Mouse (Mus musculus) hindbrain, embryonic 11.5 days (tissue): ENCODE data around the gene Anxa9. TPM values are rescaled to one million over a fixed set of nuclear protein-coding genes. Genes with fewer than 3 reads are reported as not detected.

Experiments
- ATAC-seq: fragments of 200-750 bp; cut with Nextera tagmentation; 2 replicates; pipeline ENCODE4 v1.8.0; 2017; ENCODE audit warnings: mild to moderate bottlenecking, moderate TSS enrichment, moderate library complexity; ENCODE audit not compliant: low FRiP score
- DNase-seq: peaks from one replicate; pipeline ENCODE4 v3.0.0-alpha.2; 2015; ENCODE audit warnings: low spot score
- H3K27ac ChIP-seq: fragments of 300-500 bp; sonication (generic); 2 replicates; pipeline ENCODE4 v1.5.1; 2014; ENCODE audit warnings: mild to moderate bottlenecking, low read depth, low read length
- H3K27me3 ChIP-seq: fragments of 300-500 bp; sonication (generic); 2 replicates; pipeline ENCODE4 v1.6.1; 2014; ENCODE audit warnings: mild to moderate bottlenecking, low read length, moderate library complexity, mixed read lengths; ENCODE audit not compliant: control insufficient read depth, insufficient read depth
- H3K36me3 ChIP-seq: fragments of 300-500 bp; sonication (generic); 2 replicates; pipeline ENCODE4 v1.6.1; 2014; ENCODE audit warnings: mild to moderate bottlenecking, low read length, moderate library complexity, mixed read lengths; ENCODE audit not compliant: control insufficient read depth, insufficient read depth
- H3K4me1 ChIP-seq: fragments of 300-500 bp; sonication (generic); replicated peaks from 2 replicates; pipeline ENCODE4 v1.6.1; 2014; ENCODE audit warnings: low read length, mixed read lengths; ENCODE audit not compliant: control insufficient read depth, insufficient read depth
- H3K4me2 ChIP-seq: fragments of 300-500 bp; sonication (generic); replicated peaks from 2 replicates; pipeline ENCODE4 v1.6.1; 2014; ENCODE audit warnings: mild to moderate bottlenecking, low read depth, low read length
- H3K4me3 ChIP-seq: fragments of 300-500 bp; sonication (generic); 2 replicates; pipeline ENCODE4 v1.5.1; 2014; ENCODE audit warnings: low read depth, low read length
- H3K9ac ChIP-seq: fragments of 300-500 bp; sonication (generic); 2 replicates; pipeline ENCODE4 v1.6.1; 2014; ENCODE audit warnings: low read depth, low read length
- H3K9me3 ChIP-seq: fragments of 300-500 bp; sonication (generic); 2 replicates; pipeline ENCODE4 v1.6.1; 2016; ENCODE audit warnings: low read length; ENCODE audit not compliant: control insufficient read depth
- WGBS: fragments of 180-500 bp; shearing (Covaris S2); extraction: QIAGEN DNeasy Blood & Tissue Kit; methylation state at CpG from one replicate; pipeline ENCODE4 v1.1.7; 2014; 5-methylcytosine and 5-hydroxymethylcytosine counted together
- polyA plus RNA-seq: library from polyadenylated mRNA; unstranded; fragments of >200 nt; fragmentation: Nextera tagmentation; extraction: Ambion mirVana; gene quantifications from 2 replicates; pipeline ENCODE4 v1.2.1, GENCODE M21; 2014

Gene Anxa9
- polyA plus RNA-seq, 1 experiment from 2014 or later: 1.6 TPM

DNA sequence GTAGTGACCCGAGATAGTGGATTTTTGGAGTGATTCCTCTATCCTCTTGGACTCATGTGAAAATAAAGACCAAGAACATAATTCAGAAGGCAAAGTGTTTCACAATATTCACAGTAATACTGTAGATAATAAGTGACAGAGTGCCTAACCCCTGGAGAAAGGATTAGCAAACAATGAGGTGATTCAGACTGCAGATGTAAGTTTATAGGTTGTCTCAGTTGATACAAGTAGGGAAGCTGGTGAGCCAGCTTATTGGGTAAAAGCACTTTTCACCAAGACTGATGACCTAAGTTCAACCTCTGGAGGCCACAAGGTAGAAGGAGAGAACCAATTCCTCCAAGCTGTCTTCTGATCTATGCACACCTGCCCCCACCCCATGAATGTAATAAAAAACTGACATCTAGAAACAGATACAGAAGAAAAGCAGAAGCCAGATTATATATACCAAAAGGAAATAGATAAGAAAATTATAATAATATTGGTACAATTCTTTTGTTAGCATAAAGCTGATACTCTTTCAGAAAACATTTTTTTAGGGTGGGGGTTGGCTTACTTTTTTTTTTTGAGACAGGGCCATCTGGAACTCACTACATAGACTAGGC is 21.9 kb upstream of the Anxa9 start:
- 94% methylated on average over 1 of the region's 1 CpGs for WGBS
- peaks cover 23% of the 10 kb centered on the region for H3K36me3 ChIP-seq

DNA sequence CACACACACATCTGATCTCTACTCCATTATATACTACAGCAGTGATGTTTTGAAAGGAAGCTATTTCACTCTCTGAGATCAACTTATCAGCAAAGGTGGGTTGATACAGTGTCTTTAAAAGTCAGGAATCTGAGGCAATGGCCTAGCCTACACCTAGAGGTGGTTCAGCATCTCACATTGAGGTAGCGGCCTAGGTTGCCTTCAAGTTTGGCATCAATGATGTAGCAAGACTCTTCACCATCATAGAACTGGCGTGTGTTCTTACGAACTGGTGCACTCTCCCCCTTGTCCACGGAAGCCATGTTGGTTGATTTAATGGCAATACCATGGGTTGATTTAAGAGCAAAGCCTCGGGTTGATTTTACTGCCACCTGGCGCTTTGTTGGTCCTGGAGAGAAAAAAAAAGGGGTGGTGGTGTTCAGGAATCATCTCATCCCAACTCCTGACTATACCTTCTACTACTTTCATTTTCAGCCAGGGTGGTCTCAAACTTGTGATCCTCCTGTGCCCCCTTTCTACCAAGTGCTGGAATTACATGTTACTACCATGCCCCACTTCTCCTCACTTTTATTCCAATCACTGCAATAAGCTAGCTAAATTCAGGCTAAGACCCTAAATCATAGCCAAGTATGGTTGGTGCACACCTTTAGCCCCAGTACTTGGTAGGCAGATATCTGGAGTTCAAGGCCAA is 17.6 kb upstream of the Anxa9 start:
- whole genome bisulfite sequencing: 93% methylated on average over 6 of the region's 6 CpGs
- ATAC-seq: no peak
- Histone ChIP-seq H3K9ac (no peak overlapping the region), H3K27me3 (no peaks in the 10 kb centered on the region), H3K36me3 (peaks cover 40% of the 10 kb centered on the region), H3K9me3 (no peaks in the 10 kb centered on the region), H3K4me3 (no peak overlapping the region), H3K4me1 (no peaks in the 10 kb centered on the region), H3K27ac (no peak overlapping the region), H3K4me2 (no peak overlapping the region)
- DNase-seq: no peak

More for the DNA sequence above, 21.9 kb upstream of the Anxa9 start:
- Histone ChIP-seq H3K27me3 (no peaks in the 10 kb centered on the region), H3K4me2 (no peak overlapping the region), H3K27ac (no peak overlapping the region), H3K9ac (no peak overlapping the region), H3K4me1 (no peaks in the 10 kb centered on the region), H3K9me3 (no peaks in the 10 kb centered on the region), H3K4me3 (no peak overlapping the region)
- ATAC-seq (no peak), DNase-seq (no peak)

DNA sequence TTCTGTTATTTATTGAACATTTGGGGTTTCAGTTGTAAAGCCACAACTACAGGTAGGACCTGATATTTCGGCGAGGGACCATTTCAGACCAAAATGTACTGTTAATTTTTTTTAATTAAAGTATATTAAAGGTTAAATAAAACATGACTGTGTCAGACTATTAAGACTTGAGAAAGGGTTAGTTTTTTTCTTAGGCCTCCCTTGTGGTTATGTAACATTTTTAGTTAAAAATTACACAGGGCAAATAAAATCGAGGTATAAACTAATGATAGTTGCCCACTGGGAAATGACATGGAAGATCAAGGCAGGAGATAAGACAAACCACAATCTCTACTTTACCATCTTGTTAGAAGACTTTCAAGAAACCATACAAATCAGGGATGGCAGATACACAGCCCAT is 16.5 kb upstream of the Anxa9 start:
- peaks cover 39% of the 10 kb centered on the region for H3K36me3 ChIP-seq
- 95% methylated on average over 3 of the region's 3 CpGs for WGBS
- DNase-seq: no peak
- no peaks in the 10 kb centered on the region for H3K27me3 ChIP-seq
- ATAC-seq: no peak
- H3K9ac ChIP-seq: no peak overlapping the region
- 0 out of 2 replicates have a peak, but pooled peaks cover 2% of the 10 kb centered on the region for H3K4me1 ChIP-seq
- H3K27ac ChIP-seq: no peak overlapping the region
- H3K4me3 ChIP-seq: no peak overlapping the region
- no peak overlapping the region for H3K4me2 ChIP-seq
- no peaks in the 10 kb centered on the region for H3K9me3 ChIP-seq

DNA sequence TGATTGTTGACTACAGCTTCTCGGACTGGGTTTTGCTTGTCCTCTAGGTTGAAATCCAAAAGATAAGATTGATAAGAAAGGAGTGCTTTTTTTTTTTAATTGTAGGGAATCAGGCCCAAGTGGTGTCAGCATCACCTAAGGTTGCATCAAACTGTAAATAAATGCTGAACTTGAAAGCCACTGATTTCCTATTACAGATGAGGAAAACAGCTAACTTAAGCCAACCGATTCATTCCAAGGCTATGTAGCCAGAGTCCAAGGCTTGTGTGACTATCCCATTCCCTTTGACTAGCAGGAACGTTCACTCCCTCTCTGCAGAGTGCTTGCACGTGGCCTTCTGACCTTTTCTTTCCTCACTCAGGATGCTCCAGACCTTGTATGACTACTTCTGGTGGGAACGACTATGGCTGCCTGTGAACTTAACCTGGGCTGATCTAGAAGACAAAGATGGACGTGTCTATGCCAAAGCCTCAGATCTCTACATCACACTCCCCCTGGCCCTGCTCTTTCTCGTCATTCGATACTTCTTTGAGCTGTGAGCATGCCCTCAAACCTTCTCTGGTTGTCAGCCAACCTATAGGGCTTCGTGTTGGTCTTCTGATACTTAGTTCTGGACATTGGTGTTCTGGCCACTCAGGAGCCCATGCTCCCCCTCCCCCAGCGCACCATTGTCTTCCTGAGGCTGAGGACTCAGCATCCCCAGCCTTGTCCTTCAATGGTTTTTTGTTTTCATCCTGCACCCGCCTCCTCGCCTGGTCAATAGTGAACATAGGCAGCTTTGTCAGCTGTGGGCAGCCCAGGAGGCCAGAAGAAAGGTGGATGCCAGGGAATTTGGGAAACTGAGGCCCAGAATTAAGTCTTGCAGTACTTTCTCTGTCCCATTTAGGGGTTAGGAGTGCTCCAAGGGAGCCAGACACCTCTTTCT is 13.0 kb upstream of the Anxa9 start:
- no peak overlapping the region for H3K9ac ChIP-seq
- no peaks in the 10 kb centered on the region for H3K27me3 ChIP-seq
- DNase-seq (no peak), ATAC-seq (no peak)
- H3K27ac ChIP-seq: no peak overlapping the region
- peaks cover 23% of the 10 kb centered on the region for H3K36me3 ChIP-seq
- H3K4me2 ChIP-seq: no peak overlapping the region
- H3K9me3 ChIP-seq: no peaks in the 10 kb centered on the region
- H3K4me3 ChIP-seq: no peak overlapping the region
- peaks cover 14% of the 10 kb centered on the region for H3K4me1 ChIP-seq
- WGBS: 68% methylated on average over 12 of the region's 12 CpGs

DNA sequence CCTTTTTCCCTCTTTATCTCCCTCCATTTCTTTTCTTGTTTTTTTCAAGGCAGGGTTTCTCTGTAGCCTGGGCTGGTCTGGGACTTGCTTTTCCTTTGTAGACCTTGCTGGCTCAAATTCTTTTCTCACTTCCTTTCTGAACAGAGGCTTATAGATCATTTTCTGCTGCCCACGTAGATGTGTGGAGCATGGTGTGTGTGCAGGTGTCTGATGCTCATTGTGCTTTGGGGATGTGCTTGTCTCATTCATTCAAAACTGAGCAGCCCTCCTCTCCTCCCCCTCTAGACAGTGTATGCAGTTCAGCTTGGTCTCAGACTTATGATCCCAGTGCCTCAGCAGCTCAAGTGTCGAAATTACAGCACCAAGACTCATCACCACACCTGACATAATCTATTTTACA is 12.1 kb upstream of the Anxa9 start:
- Histone ChIP-seq H3K4me2 (no peak overlapping the region), H3K4me3 (no peak overlapping the region), H3K9me3 (no peaks in the 10 kb centered on the region), H3K9ac (no peak overlapping the region), H3K36me3 (peaks cover 22% of the 10 kb centered on the region), H3K27ac (no peak overlapping the region), H3K27me3 (no peaks in the 10 kb centered on the region), H3K4me1 (peaks cover 14% of the 10 kb centered on the region)
- ATAC-seq (no peak), DNase-seq (no peak)
- WGBS: 58% methylated on average over 2 of the region's 2 CpGs

DNA sequence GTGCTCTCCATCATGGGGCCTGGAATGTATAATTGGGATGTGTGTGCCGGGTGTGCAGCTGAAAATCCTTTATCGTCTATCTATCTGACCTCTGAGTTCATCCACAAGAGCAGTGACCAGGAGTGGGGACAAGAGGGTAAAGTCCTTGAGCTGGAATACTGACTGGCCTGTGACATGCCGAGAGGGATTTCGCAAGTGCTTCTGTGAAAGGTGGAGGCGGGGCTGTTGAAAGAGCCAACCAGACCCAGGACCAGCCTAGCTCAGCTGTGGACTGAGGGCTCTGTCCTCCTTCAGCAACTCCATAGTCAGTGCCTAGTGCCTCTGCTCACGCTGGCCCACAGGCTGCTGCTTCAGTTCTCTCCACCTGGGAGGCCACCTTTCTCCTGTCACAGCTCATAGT is 11.6 kb upstream of the Anxa9 start:
- ATAC-seq: no peak
- H3K4me1 ChIP-seq: peaks cover 14% of the 10 kb centered on the region

DNA sequence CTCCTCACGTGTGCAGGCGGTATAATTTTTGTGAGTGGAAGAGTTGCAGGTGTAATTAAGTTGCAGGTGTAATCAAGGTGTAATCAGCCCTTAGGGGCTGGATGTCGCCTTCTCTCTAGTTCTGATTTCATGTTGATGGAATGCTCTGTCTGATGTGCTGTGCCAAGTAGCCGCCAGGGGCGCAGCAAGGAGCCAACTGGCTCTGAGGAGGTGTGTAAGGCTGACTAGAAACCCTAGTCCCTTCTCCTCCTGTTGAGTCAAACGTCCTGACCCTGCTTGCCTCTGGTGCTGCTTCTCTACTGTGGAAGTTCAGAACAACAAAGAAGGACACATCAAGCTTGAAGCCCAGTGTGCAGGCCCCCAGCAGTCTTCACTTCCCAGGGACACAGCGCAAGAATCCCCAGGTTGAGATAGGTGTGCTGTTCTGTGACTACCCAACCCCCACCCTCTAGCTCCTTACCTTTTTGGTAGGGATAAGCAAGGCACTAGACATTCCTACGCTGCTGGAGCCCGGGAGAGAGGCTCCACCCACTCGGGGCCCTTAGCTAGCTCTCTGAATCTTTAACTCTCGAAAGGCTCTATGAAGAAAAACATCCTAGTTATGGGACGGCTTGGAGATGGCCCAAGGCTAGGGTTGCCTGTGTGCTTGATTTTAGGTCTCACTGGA is 10.6 kb upstream of the Anxa9 start:
- no peak overlapping the region for H3K27ac ChIP-seq
- 22% methylated on average over 12 of the region's 12 CpGs for WGBS
- DNase-seq (peak; percentile 74), ATAC-seq (no peak)
- peaks cover 14% of the 10 kb centered on the region for H3K4me1 ChIP-seq
- H3K9ac ChIP-seq: no peak overlapping the region
- H3K36me3 ChIP-seq: peaks cover 10% of the 10 kb centered on the region
- no peaks in the 10 kb centered on the region for H3K27me3 ChIP-seq
- no peaks in the 10 kb centered on the region for H3K9me3 ChIP-seq
- no peak overlapping the region for H3K4me3 ChIP-seq
- no peak overlapping the region for H3K4me2 ChIP-seq

More for the DNA sequence above, 11.6 kb upstream of the Anxa9 start:
- Histone ChIP-seq H3K9ac (no peak overlapping the region), H3K27me3 (no peaks in the 10 kb centered on the region), H3K4me2 (no peak overlapping the region), H3K9me3 (no peaks in the 10 kb centered on the region), H3K27ac (no peak overlapping the region), H3K36me3 (peaks cover 16% of the 10 kb centered on the region), H3K4me3 (no peak overlapping the region)
- no peak for DNase-seq
- 45% methylated on average over 6 of the region's 6 CpGs for WGBS

DNA sequence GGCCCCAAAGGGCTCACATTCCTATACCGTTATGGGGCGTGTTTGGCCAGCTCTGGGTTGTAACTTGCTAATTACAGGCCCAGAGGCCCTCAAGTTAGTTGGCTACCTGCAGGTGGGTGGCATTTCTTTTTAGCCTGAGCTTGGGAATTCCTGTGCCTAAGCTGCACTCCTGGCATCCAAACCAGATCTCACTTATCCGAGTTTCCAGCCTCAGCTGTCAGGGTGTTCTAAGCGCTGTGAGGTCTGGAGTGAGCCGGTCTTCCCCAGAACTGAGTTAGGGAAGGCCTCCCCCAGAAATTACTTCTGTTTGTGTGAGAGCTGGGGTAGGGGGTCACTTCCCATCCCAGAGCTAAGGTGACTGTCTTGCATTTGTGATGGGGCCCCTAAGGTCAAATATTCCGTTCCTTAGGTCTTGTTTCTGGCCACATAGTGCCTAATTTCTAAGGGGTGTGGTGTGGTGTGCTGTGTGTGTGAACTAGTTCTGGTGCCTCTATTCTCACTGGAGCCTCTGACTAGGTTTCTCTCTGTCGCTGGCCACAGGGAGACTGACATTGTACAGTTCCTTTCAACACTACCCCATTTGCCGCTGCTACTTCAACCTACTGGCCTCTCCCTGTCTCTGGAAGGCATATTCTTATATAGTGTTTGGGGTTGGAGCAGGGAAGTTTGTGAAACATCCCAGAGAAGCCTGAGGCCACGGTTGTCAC is 9.0 kb upstream of the Anxa9 start:
- H3K4me3 ChIP-seq: peak overlapping the region; percentile 88
- peak overlapping the region; percentile 91; the same call in 1 of the 2 replicates for H3K27ac ChIP-seq
- no peaks in the 10 kb centered on the region for H3K27me3 ChIP-seq
- peaks cover 3% of the 10 kb centered on the region; the same call in 1 of the 2 replicates for H3K36me3 ChIP-seq
- WGBS: 15% methylated on average over 9 of the region's 9 CpGs
- H3K9me3 ChIP-seq: no peaks in the 10 kb centered on the region
- peak overlapping the region; percentile 99 for H3K9ac ChIP-seq
- H3K4me1 ChIP-seq: peaks cover 14% of the 10 kb centered on the region
- ATAC-seq (no peak), DNase-seq (no peak)
- peak overlapping the region; percentile 80 for H3K4me2 ChIP-seq
